Mouse (Mus musculus) spleen, adult 18-20 months (tissue): ENCODE measurements around the gene Nfe2l1.

Experiments used
- DNase-seq, 2 experiments: peaks; one replicate each; pipeline ENCODE4 v3.0.0; 2022; ENCODE audit warnings: mixed read lengths in 2 of 2

The Nfe2l1 gene

DNA sequence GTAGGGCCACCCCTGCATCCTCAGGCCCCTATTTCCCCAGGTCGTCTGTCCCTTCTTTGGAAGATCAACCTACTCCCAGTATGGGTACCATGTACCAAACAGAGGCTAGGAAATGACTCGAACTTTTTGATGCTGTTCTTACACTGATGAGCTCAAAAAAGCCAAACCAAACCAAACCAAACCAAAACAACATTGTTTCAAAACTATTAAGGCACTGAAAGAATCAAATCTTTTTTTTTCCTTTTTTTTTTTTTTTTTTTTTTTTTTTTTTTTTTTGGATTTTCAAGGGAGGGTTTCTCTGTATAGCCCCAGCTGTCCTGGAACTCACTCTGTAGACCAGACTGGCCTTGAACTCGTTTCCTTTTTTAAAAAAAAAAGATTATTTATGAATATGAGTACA is 13.9 kb upstream of the Nfe2l1 start:
- DNase-seq: no peak

DNA sequence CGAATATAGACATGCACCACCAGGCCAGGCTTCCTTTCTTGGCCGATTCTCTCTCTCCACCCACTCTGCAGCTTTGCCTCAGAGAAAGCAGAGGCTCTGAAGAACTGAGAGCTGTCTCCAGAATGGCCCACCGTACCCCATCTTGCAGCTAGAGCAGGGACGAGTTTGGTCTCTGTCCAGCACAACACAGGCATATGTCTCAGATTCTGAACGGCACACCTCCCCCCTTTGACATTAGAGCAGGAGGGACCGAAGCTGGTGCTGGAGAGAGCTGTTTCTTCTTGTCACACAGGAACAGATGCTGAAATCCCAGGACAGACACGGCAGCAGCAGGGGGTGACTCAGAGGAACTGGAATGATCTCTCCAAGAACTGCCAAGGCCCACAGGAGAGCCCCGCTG is 10.5 kb upstream of the Nfe2l1 start:
- no peak for DNase-seq

DNA sequence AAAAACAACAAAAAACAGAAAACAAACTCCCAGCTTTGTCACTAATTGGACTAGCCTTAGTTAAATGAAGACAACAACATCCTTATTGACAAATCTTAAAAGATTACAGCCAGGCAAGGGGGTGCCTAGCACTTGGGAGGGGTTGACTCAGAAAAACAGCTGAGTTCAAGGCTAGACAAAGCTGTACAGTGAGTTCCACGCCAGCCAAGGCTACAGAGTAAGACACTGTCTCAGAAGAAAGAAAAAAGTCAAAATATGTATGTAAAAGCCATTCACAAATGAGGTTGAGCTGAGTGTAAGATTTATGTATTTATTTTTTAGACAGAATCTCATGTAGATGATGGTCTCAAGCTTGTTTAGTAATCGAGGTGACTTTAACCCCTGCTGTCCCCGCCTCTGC is 10.1 kb upstream of the Nfe2l1 start:
- no peak for DNase-seq

DNA sequence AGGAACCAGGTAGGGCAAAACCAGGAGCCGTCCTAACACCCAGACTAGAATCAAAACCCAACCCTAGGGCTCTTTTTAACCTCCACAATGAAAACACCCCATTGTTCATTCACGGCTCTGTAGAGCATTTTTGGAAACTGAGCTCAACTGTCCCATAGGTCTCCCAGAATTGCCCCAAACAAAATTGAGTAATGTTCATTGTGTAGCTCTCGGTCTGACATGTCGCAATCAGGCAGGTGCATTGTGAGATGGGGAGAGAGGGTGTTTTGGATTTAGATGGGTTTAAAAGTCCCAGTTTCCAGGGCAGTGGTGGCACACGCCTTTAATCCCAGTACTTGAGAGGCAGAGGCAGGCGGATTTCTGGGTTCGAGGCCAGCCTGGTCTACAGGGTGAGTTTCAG is 9.7 kb upstream of the Nfe2l1 start:
- no peak for DNase-seq

DNA sequence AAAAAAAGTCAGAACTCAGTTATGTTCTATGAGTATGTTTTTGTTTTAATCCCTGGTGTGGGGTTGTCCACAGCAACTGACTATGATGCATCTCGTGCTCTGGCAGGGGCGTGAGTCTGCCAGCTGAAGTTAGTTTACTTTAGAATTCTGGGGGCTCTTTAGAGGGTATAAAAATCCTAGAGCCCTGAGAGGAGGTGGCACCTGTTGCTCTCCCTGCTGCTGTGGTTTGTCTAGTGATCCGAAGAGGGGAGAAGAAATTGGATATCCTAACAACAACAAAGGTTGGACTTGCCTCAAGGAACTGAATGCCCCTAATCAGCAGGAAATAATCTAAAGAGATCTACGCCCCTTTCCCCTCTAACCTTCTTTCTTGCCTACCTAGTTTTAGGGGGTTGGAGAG is 8.6 kb upstream of the Nfe2l1 start:
- no peak for DNase-seq

DNA sequence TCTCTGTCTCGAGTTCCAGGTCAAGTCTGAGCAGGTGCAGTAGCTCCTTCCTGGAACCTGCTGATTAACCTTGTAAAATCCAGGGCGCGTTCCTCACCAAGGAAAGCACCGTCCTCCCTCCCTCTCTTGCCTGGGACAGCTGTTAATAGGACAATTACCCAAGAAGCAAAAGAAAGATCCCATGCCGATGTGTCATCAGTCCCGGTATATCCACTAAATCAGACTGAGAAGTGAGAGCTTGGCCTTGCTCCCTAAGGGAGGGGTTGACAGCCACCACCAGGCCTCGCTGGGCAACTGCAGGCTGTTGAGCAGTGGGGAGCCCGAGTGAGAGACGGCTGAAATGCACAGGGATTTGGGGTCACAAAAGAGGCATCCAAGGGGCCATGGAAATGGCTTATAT is 7.5 kb upstream of the Nfe2l1 start:
- no peak for DNase-seq

DNA sequence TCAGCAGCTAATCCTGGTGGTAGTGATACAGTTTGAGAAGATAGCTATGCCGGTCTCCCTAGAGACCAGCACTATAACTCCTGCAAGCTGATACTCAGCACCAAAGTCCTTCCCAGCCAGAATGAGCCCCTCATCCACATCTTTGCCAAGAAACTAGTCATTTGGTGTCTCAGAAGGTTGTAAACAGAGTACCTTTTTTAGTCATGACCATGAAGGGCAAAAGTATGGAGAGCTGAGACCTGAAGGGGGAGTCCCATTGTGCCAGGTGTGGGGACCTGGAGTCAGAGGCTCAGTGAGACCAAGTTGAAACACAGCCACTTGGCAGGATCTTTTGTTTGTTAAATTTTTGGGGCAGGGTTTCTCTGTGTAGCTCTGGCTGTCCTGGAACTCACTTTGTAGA is 4.4 kb upstream of the Nfe2l1 start:
- no peak for DNase-seq

DNA sequence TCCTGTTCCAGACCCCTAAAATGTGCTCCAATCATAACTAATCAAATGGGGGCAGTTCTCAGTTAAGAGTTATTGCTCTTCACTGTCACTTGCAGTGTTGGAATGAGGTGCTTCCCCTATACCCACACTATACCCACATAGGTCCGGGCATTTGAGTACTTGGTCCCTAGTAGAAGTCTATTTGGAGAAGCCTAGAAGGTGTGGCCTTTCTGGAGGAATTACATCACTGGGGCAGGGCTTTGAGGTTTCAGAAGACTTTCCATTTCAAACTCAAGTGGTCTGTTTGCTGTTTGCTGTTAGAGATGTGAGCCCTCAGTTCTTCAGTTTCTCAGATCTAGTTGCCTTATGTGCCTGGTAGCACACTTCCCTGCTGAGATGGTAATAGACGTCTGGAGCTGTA is 3.2 kb upstream of the Nfe2l1 start:
- peak in 1 of 2 experiments; percentile 32 for DNase-seq

DNA sequence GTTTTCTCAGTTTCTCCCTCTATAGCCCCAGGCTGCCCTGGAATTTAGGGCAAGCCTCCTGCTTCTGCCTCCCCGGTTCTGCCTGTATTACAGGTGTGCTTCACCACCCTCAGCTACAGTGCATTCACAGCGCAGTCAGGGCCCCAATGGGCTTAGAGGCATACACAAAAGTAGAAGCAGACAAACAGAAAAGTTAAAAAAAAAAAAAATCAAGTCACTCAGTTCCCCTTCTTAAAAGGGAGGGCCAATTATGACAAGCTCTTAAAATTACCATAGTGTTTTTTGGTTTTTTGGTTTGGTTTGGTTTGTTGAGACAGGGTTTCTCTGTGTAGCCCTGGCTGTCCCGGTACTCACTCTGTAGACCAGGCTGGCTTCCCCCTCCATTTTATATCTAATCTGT is 2.8 kb upstream of the Nfe2l1 start:
- no peak for DNase-seq

DNA sequence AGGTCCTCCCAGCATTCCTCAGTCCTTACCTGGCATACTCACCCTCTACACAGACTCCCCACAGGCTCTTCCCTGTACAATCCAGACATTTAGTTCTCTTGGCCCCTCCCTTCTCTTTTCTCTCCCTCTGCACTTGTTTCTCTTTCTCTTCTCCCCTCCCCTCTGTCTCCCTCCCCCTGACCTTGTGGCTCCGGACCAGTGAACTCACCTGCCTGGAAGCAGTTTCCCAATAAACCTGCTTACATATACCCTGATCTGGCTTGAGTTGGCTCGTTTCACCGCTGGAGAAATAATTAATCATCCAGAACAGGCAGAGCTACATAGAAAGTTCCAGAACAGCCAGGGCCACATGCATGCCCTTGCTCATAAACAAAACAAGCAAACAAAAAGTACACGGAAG is 1.7 kb upstream of the Nfe2l1 start:
- no peak for DNase-seq

DNA sequence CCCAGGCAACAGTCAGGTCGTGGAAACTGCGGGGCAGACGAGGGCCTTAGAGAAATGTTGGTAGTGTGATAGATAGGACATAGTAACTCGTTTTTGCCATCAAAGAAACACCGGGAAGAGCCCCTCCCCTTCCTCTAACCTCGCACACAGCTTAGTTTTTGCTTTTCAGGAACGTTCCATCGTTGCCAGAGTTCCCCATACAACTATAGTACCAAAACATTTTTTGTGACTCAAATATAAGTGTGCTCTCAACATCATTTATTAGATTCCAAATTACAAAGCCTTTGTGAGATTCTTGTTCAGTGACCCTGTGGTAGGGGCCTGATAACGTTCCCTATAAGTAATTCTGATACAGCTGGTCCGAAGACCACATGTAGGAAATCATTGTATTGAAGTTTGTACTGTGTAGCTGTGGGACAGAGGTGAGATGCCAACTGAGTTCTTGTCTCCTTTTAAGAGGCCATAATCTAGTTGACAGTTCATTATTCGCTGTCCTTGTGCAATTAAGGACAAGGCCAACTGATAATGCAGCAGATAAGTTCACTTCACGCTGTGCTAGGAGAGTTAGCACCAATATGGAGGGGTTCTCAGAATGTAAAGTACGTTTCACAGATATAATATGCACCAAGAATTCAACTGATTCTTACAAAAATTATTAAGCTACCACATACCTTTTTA is 910 bp upstream of the Nfe2l1 start:
- no peak for DNase-seq

DNA sequence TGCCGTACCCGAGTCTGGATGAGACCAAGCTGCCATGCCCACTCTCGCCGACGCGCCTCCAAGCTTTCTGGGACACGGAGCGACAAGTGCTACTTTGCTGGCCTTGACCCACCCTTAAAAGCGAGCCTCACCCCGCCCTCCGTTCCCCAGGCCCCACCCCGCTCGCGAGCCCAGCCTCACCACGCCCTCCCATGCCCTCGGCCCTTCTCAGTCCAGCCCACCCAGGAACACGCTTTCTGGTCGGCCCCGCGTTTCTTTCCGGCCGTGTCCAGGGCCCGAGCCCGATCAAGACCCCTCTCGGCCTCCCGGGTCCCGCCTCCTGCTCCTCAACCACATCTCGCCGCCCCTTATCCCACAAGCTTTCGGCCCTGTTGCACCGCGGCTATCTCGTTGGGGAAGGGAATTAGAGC is 360 bp downstream of the Nfe2l1 start:
- peak; percentile 78 to 83 for DNase-seq

DNA sequence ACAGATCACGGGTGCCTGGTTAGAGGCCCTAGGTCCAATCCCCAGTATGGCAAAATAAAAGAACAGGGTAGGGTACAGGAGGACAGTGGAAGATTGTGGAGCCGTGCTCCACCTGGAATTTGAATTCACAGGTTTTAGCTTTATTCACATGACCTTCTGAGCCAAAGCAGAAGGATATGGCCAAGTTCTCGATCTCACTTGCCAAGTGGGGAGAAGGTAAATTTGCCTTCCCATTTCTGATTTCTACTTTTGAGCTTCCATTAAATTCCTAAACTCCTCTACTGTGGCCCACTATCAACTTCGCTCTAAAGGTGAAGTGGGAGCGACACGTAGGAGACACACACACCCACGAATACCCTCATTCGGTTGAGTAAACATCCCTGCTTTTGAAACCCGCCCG is 887 bp downstream of the Nfe2l1 start:
- DNase-seq: no peak

DNA sequence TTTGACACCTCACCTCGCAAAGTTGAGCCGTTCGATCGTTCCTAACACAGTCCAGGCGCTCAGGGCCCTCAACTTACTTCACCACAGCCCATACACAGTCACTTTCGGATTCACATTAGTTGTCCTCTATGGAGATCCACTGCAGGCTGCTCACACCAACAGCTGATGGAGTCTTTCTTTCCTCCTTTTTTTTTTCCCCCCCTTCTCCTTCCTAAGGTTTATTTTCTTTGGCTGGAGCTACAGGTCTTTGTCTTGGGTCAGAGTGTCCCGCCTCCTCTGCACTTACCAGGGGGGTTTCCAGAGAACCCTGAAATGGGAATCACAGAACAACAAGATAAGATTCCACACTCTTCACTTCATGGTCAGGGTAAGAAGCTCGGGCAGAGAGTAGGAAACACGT is 1.9 kb downstream of the Nfe2l1 start:
- DNase-seq: no peak

DNA sequence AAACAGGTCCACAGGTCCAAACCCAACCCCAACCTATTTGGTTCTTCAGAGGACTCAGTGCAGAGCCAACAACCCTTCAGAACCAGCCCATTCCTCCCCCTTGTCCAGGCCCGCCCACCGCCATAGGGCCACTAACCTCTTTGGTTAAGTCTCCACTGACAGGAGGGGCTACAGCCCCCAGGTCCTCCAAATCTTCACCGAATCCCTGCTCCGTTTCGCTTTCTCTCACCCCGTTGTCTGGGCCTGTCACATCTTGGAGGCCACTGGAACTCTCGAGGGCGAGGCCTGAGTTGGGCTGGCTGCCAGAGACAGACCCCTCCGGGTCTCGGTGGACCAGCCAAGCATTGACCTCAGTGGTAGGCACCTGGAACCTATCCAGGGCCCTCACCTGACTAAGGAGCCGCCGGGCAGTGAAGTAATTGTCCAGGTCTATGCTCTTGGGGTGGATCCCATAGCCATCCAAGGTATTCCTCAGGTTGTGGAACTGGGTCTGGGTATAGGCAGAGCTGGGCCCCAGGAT is 2.6 kb downstream of the Nfe2l1 start:
- DNase-seq: no peak

DNA sequence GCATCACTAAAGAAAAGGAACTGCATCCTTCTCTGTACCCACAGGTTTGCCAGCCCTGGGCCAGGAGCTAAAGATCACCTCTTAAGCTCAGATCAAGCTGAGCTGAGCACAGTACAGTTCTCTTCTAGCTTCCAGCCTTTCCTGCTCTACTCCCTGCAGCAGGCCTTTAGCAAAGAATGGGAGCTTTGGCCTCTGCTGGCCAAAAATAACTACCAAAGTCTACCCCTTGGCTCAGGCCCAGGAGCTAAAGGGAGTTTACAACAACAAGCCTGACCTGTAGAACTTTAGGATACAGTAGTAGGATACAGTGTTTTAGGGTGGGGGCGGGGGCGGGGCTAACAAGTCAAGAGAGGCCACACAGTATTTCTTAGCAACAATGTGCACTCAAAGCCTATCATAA is 3.3 kb downstream of the Nfe2l1 start:
- DNase-seq: no peak

DNA sequence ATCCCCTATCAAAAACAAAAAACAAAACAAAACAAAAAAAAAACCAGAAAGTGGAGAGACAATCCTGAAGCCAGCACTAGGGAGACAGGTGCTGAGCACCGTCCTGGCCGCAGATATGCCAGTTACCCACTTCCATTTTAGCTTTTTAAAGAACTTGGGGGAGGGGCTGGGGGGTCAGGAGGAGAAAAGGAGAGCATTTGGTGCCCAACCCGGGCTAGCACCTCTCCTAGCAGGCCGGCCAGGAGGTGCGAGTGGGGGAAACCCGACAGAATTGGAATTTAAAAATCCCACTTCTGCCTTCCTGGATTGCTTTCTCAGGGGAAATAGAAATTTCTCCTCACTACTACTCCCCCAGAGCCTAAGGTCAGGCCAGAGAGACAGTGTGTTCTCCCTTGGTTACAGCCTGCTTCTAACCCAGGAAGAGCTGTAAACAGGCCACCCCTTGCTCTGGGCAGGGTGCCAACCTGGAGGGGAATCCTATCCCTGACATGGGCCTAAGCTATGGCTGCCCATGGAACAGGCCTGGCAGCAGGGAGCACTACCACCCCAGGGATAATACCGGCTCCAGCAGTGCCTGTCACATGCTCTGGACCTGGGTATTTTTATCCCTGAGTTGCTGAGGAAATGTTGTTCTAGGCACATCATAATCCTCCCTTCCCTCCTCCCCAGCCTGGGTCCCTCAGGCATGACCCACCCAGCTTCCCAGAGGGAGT is 4.8 kb downstream of the Nfe2l1 start:
- peak in 1 of 2 experiments; percentile 40 for DNase-seq

DNA sequence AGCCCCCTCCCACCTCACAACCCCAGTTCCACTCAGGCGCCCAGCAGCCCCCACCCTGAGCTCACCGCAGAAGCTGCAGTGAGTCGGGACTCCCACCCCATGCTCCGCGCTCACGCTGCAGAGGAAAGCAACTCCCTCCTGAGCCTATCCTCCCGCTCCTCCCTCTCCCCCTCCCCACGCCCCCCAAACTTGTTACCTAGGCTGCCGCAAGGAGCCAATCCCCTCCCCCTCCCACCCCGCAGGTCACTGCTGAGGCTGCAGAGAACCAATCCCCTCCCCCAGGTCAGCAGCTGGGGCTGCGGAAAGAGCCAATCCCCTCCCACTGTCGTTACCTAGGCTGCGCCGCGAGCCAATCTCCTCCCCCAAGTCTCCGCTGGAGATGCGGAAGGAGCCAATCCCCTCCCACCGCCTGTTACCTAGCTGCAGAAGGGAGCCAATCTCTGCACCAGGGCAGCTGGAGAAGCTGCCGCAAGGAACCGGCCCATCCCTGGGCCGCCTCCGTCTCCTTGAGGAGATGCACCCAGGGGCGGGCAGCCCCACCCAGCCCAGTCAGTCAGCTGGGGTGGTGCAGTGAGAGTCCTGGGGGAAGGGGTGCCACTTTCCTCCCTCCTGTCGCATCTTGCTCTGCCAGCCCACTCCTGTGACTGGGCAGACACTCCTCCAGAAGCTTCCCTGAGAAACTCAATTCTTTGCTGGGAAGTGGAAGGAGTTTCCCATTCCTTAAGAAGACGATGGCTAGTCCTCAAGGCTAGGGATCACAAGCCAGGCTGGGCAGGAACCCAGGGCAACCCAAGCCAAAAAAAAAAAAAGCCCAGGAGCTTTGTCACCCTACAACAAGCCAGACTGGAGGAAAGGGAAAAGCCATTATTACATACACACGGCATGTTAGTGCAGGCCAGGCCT is 5.6 kb downstream of the Nfe2l1 start:
- DNase-seq: peak; percentile 77 to 82

DNA sequence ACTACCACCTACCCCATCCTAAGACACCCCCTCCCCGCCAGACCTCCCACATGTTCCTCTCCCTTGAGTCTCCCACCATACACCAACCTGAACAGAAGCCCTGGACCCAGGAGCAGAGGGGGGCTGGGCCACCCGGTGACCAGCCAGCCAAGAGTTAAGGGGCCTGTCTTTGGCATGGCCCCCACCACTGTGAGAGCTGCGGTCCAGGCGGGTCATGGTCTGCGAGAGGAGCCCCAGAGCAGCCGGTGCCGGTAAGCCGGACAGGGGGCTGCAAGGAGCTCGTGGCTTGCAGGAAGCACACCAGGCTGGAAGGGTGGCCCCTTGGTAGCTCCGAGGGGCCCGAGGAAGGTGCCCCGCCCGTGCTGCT is 6.3 kb downstream of the Nfe2l1 start:
- DNase-seq: no peak

DNA sequence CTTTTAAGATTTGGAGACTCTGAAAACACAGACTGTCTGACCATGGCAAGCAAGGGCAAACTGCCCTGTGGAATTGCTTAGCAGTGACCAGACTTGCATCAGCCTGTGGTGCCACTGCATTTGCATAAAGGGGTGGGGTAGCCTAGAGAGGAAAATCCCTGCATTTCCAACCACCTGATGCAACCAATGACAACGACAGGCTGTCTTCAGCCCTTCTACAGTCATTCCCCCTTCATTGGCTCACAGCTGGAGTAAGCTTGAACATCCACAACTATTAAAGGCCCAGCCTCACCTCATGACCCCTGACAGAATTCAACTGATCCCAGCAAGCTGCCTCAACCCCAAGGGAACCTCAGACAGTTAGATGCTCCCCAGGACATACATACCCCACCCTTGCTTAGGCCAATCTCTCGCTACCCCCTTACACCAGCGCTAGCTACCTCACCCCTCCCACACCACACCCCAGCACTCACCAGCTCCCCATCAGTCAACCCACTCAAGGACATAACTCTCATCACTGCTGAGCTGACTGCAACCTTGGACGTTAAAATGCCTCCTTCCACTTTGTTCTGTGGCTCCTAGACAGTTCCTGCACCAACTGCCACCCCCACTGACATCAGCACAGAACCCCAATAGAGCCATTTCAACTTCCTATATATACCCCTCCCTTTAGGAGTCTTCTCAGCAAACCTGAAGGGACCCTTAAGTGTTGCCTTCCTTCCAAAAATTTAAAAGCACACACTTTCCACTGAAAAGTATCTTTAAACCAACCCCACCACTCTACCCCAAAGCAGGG is 6.9 kb downstream of the Nfe2l1 start:
- DNase-seq: peak in 1 of 2 experiments; percentile 23

DNA sequence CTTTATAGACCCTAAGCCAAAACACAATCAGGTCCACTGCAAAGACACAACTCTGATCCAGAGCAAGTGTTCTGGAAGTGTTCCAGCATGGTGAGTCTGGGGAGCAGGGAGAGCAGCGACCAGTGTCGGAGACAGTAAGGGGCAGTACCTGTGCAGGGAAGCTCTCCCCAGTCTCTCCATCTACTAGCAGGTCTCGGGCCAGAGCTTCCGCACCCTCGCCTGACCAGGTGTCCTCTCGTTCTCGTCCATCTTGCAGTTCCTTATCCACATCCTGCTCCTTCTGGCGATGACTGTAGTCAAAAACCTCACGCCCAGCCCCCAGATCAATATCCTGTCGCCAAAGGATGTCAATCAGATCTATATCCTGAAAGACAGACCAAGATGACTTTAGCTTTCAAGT is 7.8 kb downstream of the Nfe2l1 start:
- no peak for DNase-seq

DNA sequence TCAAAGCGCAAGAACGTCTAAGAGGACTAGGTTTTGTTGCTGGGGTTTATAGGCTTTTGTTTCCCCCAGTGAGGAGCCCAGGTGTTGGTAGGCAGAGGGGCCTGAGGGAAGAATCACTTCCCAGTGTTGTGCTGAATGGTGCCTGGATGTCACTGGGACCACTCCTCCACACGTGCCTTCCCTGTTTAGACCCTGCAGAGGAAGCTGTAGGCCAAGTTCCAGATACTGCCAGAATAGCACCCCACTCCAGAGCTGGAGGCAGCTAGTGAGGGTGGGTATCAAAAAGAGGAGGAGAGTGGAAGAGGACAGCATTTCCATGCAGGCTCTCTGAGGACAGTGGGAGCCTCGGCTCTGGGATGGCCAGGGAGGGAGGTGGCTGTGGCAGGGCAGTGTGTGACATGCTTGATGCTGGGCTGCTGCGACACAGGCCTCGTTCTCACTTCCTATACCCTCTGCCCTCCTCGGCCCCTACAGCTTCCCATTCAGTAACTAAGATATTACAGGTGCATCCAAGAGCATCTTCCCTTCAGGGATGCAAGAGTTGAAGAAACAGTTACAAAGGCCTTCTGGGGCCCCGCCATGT is 11.5 kb downstream of the Nfe2l1 start:
- no peak for DNase-seq
